Mouse (Mus musculus) cerebellum, postnatal 36 days (tissue): ENCODE measurements around the gene Ube2j2.

Source experiments
- DNase-seq, 2 experiments: peaks; one replicate each; pipeline ENCODE4 v3.0.0; 2021 to 2022; ENCODE audit warnings: mixed read lengths in 2 of 2

Gene Ube2j2

DNA sequence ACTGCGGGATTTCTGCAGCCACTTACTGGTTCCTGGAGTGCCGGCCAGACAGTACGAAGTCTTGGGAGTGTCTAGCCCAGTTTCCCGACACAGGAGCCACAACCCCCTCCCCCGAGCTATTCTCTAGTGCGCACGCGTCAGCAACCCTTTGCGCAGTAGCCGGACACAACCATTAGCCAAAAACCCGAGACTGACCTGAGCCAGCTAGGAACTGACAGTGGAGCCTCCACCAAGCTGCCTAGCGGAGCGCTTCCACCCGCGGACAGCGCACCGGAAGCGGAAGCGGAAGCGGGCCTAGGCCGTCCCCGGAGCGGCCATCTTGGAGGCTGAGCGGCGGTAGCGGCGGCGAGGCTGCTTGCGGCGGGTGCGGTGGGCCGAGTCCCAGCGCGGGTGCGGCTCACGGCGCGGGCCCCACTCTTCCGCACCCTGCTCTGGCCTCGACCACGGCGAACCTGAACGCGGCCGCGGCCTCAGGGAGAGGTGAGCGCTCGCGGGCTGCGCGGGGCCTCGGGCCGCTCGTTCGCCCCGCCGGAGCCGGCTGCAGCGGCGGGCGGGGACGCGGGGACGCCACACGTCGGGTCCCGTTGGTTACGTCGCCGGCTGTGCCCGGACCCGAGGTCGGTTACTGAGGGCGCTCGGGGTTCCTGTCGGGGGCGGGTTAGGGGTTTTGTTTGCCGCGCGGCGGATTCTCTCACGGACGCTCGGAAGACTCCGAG, at the start of gene Ube2j2:
Ube2j2 (plus strand) TSS at position 298 of the 716 bp plus-strand sequence.
- peak; percentile 96 to 99 for DNase-seq

DNA sequence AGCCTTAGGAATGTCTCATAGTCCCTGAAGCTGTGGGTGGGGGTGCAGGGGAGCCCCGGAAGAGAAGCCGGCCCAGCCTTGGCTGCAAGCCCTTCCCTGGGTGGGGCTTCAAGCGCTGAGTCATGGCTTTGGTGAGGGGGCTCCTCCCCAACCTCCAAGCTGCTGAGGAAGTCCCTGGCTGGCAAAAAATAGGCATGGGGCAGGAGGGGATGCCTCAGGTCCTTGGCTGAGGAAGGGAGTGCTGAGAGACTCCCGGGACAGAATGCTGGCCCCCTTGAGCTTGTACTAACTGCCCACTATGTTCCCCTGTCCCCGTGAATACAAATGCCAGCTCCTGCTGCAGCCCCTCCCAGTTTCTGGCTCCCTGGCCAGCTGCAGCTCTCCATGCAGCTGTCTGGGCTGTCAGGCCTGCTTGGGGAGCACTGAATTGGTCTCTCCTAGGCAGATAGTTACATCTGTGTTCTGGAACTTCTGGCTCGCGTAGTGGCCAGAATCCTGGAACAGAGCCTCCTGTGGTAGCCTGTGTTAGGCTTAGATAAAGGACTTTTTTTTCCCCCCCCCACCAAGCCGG, 49.2 kb upstream of the Ube2j2 start:
- DNase-seq = peak in 1 of 2 experiments; percentile 49

DNA sequence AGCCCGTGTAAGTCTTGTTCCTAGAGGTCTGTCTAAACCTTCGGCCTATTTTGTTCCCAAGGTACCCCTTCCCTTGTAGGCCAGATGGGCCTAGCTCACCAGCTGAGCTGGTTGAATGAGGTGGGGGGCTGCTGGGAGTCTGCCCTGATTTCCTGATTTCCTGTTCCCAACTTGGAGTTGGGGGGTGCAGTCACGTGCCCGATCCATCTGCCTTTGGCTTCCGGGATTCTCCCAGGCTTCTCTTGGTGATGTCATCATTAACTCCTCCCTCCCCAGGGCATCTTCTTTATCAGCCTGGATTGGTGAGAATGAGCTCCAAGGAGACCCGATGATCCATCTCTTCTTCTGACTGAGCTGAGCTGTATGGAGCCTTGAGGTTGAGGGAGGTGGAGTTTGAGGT, 48.4 kb upstream of the Ube2j2 start:
- peak; percentile 83 to 84 for DNase-seq

- DNase-seq = no peak
These were observed 47.8 kb upstream of the Ube2j2 start for GRCm38 (mm10) chr4:155895826-155896225.

DNA sequence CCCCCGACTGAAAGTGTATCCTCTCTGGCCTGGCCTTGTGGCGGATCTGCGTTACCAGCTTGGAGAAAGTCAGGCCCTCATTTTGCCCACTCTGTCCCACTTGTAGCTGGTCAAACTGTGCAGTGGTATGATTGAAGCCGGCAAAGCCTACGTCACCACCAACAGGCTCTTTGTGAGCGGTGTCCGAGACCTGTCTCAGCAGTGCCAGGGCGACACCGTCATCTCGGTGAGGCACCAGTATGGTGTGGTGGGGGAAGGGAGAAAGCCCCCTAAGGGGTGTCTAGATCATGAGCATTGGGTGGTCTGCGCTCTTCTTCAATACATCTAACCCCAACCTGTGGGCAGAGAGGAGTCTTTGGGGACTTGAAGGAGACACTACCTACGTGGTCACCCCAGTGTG, 47.2 kb upstream of the Ube2j2 start:
- no peak for DNase-seq

DNA sequence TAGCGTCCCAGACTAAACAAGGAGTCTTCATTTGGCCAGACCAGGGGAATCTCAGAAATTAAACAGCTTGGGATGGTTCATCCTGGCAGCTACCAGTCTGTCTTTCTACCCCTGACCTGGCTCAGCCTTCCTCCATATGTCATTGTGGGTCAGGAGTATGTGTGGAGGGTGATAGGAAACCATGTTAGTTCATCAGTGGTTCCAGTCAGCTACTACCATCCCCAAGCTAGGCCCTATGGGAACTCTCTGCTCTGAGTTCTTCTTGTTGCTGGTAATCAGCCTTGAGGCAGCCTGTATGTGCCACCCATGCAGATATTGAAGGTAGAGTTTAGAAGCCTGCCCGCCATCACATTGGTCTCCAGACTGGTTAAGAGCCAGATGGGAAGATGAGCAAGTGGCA, 45.3 kb upstream of the Ube2j2 start:
- peak in 1 of 2 experiments; percentile 2 for DNase-seq

- peak in 1 of 2 experiments; percentile 4 for DNase-seq
These were observed 44.3 kb upstream of the Ube2j2 start for GRCm38 (mm10) chr4:155899355-155899754.

GRCm38 (mm10) chr4:155901205-155901604, 42.4 kb upstream of the Ube2j2 start:
- peak in 1 of 2 experiments; percentile 38 for DNase-seq

DNA sequence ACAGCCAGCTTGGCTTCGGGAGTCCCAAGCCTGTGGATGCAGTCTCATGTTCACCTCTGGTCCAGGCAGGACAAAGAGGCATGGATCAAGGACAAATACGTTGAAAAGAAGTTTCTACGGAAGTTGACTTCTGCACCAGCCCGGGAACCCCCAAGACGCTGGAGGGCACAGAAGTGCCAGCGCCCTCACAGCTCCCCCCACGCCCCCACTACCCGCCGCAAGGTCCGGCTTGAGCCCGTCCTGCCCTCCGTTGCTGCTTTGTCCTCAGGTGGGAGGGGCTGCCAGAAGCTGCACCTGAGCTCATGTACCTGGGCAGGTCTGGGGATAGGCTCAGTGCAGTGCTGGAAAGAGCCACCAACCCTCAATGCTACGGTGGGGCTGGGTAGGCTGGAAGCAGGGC, 40.4 kb upstream of the Ube2j2 start:
- DNase-seq = peak; percentile 1

DNA sequence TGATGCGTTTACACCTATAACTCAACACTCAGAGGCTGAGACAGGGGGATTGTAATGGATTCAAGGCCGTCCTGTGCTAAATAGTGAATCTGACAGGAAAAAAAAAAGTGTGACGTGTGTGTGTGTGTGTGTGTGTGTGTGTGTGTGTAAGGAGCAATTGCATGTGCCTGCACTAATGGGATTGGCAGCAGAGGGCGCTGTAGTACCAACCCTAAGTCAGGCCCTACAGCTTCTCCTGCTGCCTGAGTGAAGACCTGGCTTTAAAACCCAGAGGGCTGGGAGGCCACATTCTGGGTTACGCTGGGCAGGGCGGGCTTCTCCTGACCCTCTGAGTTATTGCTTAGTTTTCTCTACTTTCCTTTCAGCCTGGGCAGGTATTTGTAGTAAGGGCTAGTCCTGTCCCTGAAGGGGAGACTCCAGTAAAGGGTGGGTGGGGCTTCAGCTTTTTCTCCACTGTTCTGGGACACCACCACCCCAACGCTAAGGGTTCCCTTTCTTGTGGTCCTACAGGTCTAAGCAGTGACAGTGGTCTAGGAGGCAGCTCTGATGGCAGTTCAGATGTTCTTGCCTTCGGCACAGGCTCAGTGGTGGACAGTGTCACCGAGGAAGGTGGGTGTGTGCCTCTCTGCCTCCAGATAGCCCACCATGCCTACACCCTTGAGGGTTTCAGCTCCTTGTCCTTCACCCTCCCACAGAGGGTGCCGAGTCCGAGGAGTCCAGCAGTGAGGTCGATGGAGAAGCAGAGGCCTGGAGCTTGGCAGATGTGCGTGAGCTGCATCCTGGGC, 39.1 kb upstream of the Ube2j2 start:
- DNase-seq = peak; percentile 35 to 36

- DNase-seq = peak in 1 of 2 experiments; percentile 1
These were observed 38.0 kb upstream of the Ube2j2 start for GRCm38 (mm10) chr4:155905634-155906033.

DNA sequence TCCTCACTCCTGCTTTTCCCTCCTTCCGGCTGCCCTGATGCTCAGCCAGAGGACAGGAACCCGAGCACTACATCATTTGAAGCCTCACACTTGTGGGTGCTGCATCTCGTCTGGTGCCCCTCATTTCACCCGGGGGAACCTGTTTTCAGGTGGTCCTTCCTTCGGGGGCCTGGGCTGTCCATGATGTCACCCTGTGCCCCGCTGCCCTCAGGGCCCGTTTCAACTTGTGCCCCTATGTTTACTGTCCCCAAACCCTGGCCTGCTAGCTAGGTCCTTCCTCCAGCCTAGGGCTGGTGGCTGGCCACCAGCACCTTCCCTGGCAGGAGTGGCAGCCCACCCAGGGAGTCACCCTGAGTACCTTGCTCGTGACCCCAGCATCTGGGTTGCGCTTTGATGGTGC, 37.5 kb upstream of the Ube2j2 start:
- no peak for DNase-seq

- no peak for DNase-seq
These were observed 36.6 kb upstream of the Ube2j2 start for GRCm38 (mm10) chr4:155907003-155907402.

DNA sequence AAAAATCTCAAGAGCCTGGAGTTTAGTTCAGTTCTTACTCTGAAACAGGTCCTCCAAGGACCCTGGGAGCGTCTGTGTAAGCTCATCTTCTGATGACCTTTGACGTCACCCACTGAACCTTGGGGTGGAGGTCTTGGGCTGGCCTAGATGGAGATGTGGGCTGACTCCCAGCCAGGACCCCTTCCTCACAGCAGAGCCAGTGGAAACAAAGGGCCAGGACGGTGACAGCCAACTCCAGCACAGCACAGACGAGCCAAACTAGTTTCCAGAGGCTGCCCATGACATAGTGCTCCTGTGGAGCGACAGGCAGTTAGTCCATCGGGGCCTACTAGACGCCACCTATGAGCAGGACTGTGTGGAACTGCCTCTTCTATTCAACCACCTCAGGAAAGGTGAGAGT, 35.4 kb upstream of the Ube2j2 start:
- peak in 1 of 2 experiments; percentile 3 for DNase-seq

- DNase-seq = peak in 1 of 2 experiments; percentile 4
These were observed 34.9 kb upstream of the Ube2j2 start for GRCm38 (mm10) chr4:155908751-155909150.

GRCm38 (mm10) chr4:155932031-155932430, 11.6 kb upstream of the Ube2j2 start:
- no peak for DNase-seq

- DNase-seq = peak in 1 of 2 experiments; percentile 29
These were observed 580 bp upstream of the Ube2j2 start for GRCm38 (mm10) chr4:155943049-155943452.

GRCm38 (mm10) chr4:155944271-155944670, 640 bp downstream of the Ube2j2 start:
- no peak for DNase-seq

GRCm38 (mm10) chr4:155947094-155947493, 3.5 kb downstream of the Ube2j2 start:
- DNase-seq = no peak

- peak; percentile 46 to 47 for DNase-seq
These were observed 11.9 kb downstream of the Ube2j2 start for GRCm38 (mm10) chr4:155955491-155955890.

GRCm38 (mm10) chr4:155959275-155959674, 15.6 kb downstream of the Ube2j2 start:
- DNase-seq = peak; percentile 74 to 78

DNA sequence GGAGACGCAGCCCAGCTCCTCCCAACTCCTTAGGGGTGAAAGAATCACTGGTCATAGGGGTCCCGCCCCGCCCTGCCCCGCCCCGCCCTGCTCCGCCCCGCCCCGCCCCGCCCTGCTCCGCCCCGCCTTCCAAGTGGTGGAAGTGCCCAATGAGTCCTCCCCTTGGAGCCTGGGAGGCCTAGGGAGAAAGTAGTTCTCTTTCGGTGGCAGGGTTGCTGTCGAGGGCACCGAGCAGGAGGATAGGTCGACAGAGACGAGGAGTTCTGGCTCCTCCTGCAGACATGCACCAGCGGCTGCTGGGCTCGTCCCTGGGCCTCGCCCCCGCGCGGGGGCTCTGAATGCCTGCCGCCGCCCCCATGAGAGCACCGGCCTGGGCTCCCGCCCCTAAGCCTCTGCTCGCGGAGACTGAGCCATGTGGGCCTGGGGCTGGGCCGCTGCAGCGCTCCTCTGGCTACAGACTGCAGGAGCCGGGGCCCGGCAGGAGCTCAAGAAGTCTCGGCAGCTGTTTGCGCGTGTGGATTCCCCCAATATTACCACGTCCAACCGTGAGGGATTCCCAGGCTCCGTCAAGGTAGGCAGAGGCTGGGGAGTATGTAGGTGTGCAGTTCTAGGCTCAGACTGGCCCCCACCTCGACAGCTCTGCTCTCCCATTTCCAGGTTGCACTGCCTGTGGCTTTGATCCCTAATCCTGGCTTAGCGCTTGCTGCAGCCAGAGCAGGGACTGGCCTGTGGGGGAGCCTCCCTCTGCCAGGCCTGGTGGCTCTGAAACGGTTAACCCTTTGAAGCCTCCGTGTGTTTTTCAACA, 18.7 kb downstream of the Ube2j2 start, which contains the start of gene C1qtnf12:
C1qtnf12 (plus strand) TSS at position 152 of the 805 bp plus-strand sequence.
- DNase-seq = peak; percentile 29 to 36

DNA sequence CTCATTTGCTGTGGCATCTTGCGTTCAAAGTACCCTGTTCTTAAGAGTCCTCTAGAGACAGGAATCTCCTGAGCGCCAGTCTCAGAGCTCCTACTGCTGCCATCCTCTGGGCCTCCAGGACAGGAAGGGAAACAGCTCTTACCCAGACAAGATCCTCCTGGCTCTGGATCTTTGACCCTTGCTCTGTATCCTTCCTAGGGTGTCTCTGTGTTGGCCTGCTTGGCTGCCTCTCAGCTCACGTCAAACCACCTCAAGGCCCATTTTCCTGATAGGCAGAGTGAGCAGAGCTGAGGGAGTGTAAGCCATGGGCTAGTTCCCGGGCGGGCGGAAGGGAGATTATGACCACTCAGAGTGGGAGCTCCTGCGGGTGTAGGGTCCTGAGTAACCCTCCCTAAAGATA, 19.5 kb downstream of the Ube2j2 start:
- no peak for DNase-seq
